Mouse (Mus musculus): ENCODE results near the gene Gzma.

- no peak for TF ChIP-seq CTCF (conservative IDR thresholded peaks at IDR 0.05; ENCODE audit: low read length)
- TF ChIP-seq POU5F1 (IDR thresholded peaks at IDR 0.05; ENCODE audit: borderline replicate concordance, low read length): no peak
Observed at GRCm38 (mm10) chr13:113047018-113047417, 53.8 kb downstream of the Gzma start.
